Mouse (Mus musculus): ENCODE data around the gene Zfp429.
"Not testable (repeated sequence)": the region's sequence is repeated elsewhere in the genome, so short reads cannot be mapped to it uniquely, and the experiment has no call there.

Zfp429 gene

DNA sequence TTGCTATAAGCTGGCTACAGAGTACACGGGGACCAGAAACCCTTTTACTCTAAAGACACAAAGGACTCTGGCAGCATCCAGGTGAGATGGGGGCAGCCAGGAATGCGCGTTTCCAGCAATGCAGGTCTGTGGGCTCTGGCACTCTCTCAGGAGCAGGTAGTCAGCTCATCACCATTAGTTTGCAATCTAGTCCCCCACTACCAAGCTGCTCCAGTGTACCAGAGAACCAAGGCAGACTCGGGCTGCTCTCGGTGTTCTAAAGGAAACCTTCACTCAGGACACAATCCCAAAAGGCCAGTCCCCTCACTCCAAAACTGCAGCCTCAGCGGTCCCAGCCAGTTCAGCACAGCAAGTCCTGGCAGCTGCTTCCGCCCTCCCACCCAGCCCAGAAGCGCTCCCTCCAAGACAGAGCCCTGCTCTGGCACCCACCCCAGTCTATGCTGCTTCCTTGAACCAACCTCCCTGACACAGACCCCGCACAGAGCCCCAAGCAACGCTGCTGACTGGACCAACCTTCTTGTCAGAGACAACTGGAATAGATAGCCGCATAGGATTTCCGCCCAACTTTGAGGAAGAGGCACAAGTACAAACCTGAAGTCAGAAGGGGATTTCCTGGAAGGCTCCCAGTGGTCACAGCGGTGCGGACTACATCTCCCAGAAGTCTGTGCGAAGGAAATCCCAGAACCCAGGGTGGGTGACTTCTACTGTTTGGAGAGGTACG is at the start of gene Zfp429:
Gene Zfp429, minus strand, starts transcription at position 637 of the 721 bp plus-strand sequence.
- peak; percentile 60 to 63 for DNase-seq (ENCODE audit: low spot score in 2 of 2)

DNA sequence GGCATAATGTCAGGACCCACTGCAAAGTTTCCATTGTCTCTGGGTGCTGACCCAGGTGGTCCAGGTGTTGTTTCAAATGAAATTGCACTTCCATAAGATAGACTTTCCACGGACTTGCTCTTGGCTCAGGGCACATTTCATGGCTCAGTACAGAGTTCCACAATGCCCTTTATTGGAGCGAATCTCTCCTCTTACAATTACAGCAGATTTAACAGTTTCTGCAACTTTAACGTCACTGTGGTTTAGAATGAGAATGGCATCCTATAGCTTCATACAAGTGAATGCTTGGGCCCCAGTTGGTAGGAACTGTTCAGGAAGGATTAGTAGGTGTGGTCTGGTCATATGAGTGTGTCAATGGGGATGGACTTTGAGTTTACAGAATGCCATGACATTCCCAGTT is 37.5 kb upstream of the Zfp429 start:
- not testable (repeated sequence) for DNase-seq (ENCODE audit: low spot score in 2 of 2)

DNA sequence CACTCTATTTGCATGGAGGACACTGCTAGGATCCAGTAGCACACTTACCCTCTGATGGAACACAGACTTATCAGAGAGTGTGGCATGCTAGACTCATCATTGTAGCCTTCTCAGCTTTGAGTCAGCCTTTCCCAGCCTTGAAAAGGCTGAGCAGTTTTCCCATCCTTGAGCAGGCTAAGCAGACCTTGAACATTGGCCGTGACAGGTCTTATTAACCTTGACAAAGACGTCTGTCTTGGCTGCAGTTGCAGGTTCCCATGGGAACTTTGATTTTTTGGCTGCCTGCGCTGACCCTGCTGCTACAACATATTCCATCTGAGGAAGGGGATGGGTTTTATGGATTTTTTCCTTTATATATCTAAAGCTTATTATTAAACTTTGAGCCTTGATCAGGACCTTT is 28.5 kb upstream of the Zfp429 start:
- no peak for DNase-seq (ENCODE audit: low spot score in 2 of 2)

GRCm38 (mm10) chr13:67425699-67426098 is 26.1 kb upstream of the Zfp429 start:
- not testable (repeated sequence) for DNase-seq (ENCODE audit: low spot score in 2 of 2)

GRCm38 (mm10) chr13:67422532-67422931 is 22.9 kb upstream of the Zfp429 start:
- not testable (repeated sequence) for DNase-seq (ENCODE audit: low spot score in 2 of 2)

GRCm38 (mm10) chr13:67421207-67421857 is 21.7 kb upstream of the Zfp429 start, which contains the start of gene Zfp459:
Zfp459 (minus strand) TSS chr13:67421418.
- peak; percentile 36 to 55 for DNase-seq (ENCODE audit: low spot score in 2 of 2)

- DNase-seq (ENCODE audit: low spot score in 2 of 2), result no peak
Measured at GRCm38 (mm10) chr13:67420558-67421206, 21.1 kb upstream of the Zfp429 start.

GRCm38 (mm10) chr13:67416811-67417210 is 17.2 kb upstream of the Zfp429 start:
- no peak for DNase-seq (ENCODE audit: low spot score in 2 of 2)

GRCm38 (mm10) chr13:67415759-67416158 is 16.1 kb upstream of the Zfp429 start:
- DNase-seq (ENCODE audit: low spot score in 2 of 2), result no peak

GRCm38 (mm10) chr13:67413634-67414033 is 14.0 kb upstream of the Zfp429 start:
- DNase-seq (ENCODE audit: low spot score in 2 of 2), result not testable (repeated sequence)

GRCm38 (mm10) chr13:67376255-67376654 is 23.4 kb downstream of the Zfp429 start:
- DNase-seq (ENCODE audit: low spot score in 2 of 2), result not testable (repeated sequence)

DNA sequence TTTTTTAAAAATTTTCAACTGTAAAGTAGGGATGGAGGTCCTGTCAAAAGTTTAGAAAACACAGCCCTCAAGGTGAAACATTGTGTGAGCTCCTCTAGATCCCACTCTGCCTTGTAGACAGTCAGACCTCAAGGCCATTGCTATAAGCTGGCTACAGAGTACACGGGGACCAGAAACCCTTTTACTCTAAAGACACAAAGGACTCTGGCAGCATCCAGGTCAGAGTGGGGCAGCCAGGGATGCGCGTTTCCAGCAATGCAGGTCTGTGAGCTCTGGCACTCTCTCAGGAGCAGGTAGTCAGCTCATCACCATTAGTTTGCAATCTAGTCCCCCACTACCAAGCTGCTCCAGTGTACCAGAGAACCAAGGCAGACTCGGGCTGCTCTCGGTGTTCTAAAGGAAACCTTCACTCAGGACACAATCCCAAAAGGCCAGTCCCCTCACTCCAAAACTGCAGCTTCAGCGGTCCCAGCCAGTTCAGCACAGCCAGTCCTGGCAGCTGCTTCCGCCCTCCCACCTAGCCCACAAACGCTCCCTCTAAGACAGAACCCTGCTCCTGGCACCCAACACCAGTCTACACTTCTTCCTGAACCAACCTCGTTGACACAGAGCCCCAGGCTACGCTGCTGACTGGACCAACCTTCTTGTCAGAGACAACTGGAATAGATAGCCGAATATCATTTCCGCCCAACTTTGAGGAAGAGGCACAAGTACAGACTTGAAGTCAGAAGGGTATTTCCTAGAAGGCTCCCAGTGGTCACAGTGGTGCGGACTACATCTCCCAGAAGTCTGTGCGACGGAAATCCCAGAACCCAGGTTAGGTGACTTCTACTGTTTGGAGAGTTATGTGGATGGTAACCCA is 24.3 kb downstream of the Zfp429 start, which contains the start of the genes Gm28041 and Zfp456:
Gene Gm28041, minus strand, starts transcription at position 684 of the 862 bp plus-strand sequence.
Gene Zfp456, minus strand, starts transcription at position 761 of the 862 bp plus-strand sequence.
- peak; percentile 61 to 64 for DNase-seq (ENCODE audit: low spot score in 2 of 2)

- DNase-seq (ENCODE audit: low spot score in 2 of 2), result peak; percentile 89 to 93
Measured at GRCm38 (mm10) chr13:67360131-67360744, 39.4 kb downstream of the Zfp429 start, which contains the start of the genes Gm28044 and Zfp953. Gm28044 (minus strand) TSS chr13:67360536. Zfp953 (minus strand) TSS chr13:67360605.

DNA sequence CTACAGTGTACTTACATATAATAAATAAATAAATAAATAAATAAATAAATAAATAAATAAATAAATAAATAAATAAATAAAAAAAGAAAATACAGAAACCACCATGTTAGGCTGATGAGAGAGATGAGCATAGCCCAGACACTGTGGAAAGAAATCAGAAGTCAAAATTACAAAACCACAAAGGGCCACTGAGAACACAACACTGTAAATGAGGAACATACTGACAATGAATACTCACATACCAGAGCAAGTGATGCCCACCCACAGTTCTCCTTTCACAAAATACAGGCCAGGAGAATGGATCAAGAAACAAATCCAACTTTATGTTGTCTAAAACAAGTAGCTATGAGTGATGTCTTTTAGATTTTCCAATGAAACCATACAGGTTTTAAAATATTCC is 47.8 kb downstream of the Zfp429 start:
- no peak for DNase-seq (ENCODE audit: low spot score in 2 of 2)

GRCm38 (mm10) chr13:67343422-67343821 is 56.2 kb downstream of the Zfp429 start:
- no peak for DNase-seq (ENCODE audit: low spot score in 2 of 2)

All from urinary bladder, adult 18-20 months (tissue).